In the genomic region with DNA sequence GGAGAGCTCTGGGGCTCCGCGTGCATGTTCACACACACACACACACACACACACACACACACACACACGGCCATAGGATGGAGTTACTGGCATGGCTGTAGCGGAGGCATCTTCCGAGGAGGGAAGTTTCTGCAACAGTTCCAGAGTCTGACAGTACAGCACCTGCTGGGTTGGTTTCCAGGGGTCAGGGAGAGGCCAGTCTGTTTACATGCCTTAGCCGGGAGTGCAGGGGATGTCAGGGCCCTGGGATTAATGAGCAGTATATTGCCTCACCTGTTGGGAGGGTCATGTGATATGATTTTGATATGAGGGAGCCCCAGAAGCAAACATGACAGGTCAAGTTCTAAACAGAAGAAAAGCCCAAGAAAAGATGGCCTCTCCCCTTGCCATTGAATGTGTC, we compare ENCODE assay signal across 28 mouse cellular contexts.
DNase-seq lines count a peak whose midpoint lies in the region; ATAC-seq and TF ChIP-seq lines count a peak whose summit lies in the region.
"Had no signal": no experiment of that assay in that cellular context is flagged by ENCODE, and none has a peak within 500 bp of the region (broad histone marks: within the 10 kb centered on the region; RNA-seq: fewer than 3 reads in every experiment).

No protein-coding gene starts in this region.

- H3K4me3 ChIP-seq in limb, embryonic 14.5 days (replicated peaks; ENCODE audit: low read length): no peak overlapping the region
- no peak overlapping the region for H3K4me3 ChIP-seq in limb, embryonic 10.5 days
- H3K4me3 ChIP-seq in intestine, embryonic 15.5 days (replicated peaks): no peak overlapping the region
- no peak overlapping the region for H3K4me3 ChIP-seq in stomach, embryonic 14.5 days (ENCODE audit: low read depth, low read length)
- H3K4me3 ChIP-seq in stomach, postnatal 0 days (ENCODE audit: low read depth, low read length): no peak overlapping the region
- H3K4me3 ChIP-seq: embryonic facial prominence, embryonic 13.5 days; forebrain, embryonic 10.5 days; heart, embryonic 10.5 days; heart, embryonic 13.5 days had no signal

- no peaks in the 10 kb centered on the region for H3K27me3 ChIP-seq in limb, embryonic 14.5 days (ENCODE audit: control insufficient read depth, insufficient read depth, low read length)
- H3K27me3 ChIP-seq in limb, embryonic 10.5 days (ENCODE audit: low read depth, poor library complexity, severe bottlenecking): 0 out of 2 replicates have a peak, but pooled peaks cover 4% of the 10 kb centered on the region
- peaks cover 8% of the 10 kb centered on the region for H3K27me3 ChIP-seq in intestine, embryonic 15.5 days (replicated peaks)
- H3K27me3 ChIP-seq in stomach, embryonic 14.5 days (ENCODE audit: control insufficient read depth, insufficient read depth, low read length): no peaks in the 10 kb centered on the region
- no peaks in the 10 kb centered on the region for H3K27me3 ChIP-seq in stomach, postnatal 0 days (ENCODE audit: control insufficient read depth, insufficient read depth, low read length)
- H3K27me3 ChIP-seq: CH12.LX; embryonic facial prominence, embryonic 13.5 days; heart, embryonic 13.5 days; Patski had no signal

- WGBS in limb, embryonic 14.5 days: 62% methylated on average over 6 of the region's 6 CpGs
- WGBS in limb, embryonic 10.5 days: 70% methylated on average over 6 of the region's 6 CpGs
- WGBS in intestine, embryonic 15.5 days: 38% methylated on average over 6 of the region's 6 CpGs
- 37% methylated on average over 6 of the region's 6 CpGs for WGBS in stomach, embryonic 14.5 days
- WGBS in stomach, postnatal 0 days: 47% methylated on average over 6 of the region's 6 CpGs

- peaks cover 21% of the 10 kb centered on the region for H3K4me1 ChIP-seq in limb, embryonic 14.5 days (ENCODE audit: control insufficient read depth, insufficient read depth, low read length)
- H3K4me1 ChIP-seq in limb, embryonic 10.5 days: peaks cover 67% of the 10 kb centered on the region
- peaks cover 14% of the 10 kb centered on the region for H3K4me1 ChIP-seq in intestine, embryonic 15.5 days (replicated peaks)
- H3K4me1 ChIP-seq in stomach, embryonic 14.5 days (ENCODE audit: control insufficient read depth, insufficient read depth, low read length): peaks cover 15% of the 10 kb centered on the region; the same call in 1 of the 2 replicates
- no peaks in the 10 kb centered on the region for H3K4me1 ChIP-seq in stomach, postnatal 0 days (replicated peaks; ENCODE audit: control insufficient read depth, insufficient read depth)

- no peaks in the 10 kb centered on the region for H3K9me3 ChIP-seq in limb, embryonic 14.5 days (ENCODE audit: control insufficient read depth, low read length)
- no peaks in the 10 kb centered on the region for H3K9me3 ChIP-seq in limb, embryonic 10.5 days (replicated peaks)
- no peaks in the 10 kb centered on the region for H3K9me3 ChIP-seq in intestine, embryonic 15.5 days
- no peaks in the 10 kb centered on the region for H3K9me3 ChIP-seq in stomach, embryonic 14.5 days (ENCODE audit: control insufficient read depth, low read depth, low read length)
- H3K9me3 ChIP-seq in stomach, postnatal 0 days (ENCODE audit: control insufficient read depth, low read length): no peaks in the 10 kb centered on the region
- H3K9me3 ChIP-seq: embryonic facial prominence, embryonic 13.5 days; forebrain, embryonic 10.5 days; G1E; heart, embryonic 10.5 days; heart, embryonic 13.5 days had no signal

- TF ChIP-seq EP300 in stomach, postnatal 0 days (optimal IDR thresholded peaks at IDR 0.05): no peak

- H3K27ac ChIP-seq in limb, embryonic 14.5 days (replicated peaks; ENCODE audit: low read depth, low read length): no peak overlapping the region
- no peak overlapping the region for H3K27ac ChIP-seq in limb, embryonic 10.5 days
- no peak overlapping the region for H3K27ac ChIP-seq in intestine, embryonic 15.5 days
- H3K27ac ChIP-seq in stomach, embryonic 14.5 days (ENCODE audit: low read length): peak overlapping the region; percentile 48; the same call in 1 of the 2 replicates
- no peak overlapping the region; the same call in 1 of the 2 replicates for H3K27ac ChIP-seq in stomach, postnatal 0 days (replicated peaks)
- H3K27ac ChIP-seq: embryonic facial prominence, embryonic 13.5 days; forebrain, embryonic 10.5 days; heart, embryonic 10.5 days; heart, embryonic 13.5 days; hindbrain, embryonic 14.5 days; hindbrain, postnatal 0 days had no signal

- 0 out of 2 replicates have a peak, but pooled peaks have one; percentile 2 for ATAC-seq in limb, embryonic 14.5 days (ENCODE audit: low FRiP score, low read depth)
- peak; percentile 76 for ATAC-seq in intestine, embryonic 15.5 days
- peak; percentile 85 for ATAC-seq in stomach, embryonic 14.5 days (ENCODE audit: insufficient number of reproducible peaks, insufficient read depth, low FRiP score, low read depth)
- peak; percentile 78 for ATAC-seq in stomach, postnatal 0 days (ENCODE audit: low FRiP score, low TSS enrichment)
- ATAC-seq: forebrain, embryonic 14.5 days; forebrain, postnatal 0 days; hindbrain, postnatal 0 days; Patski had no signal

- H3K9ac ChIP-seq in limb, embryonic 14.5 days (ENCODE audit: low read depth, low read length, severe bottlenecking): no peak overlapping the region
- H3K9ac ChIP-seq in intestine, embryonic 15.5 days: no peak overlapping the region
- no peak overlapping the region for H3K9ac ChIP-seq in stomach, embryonic 14.5 days (replicated peaks; ENCODE audit: low read depth, low read length)
- H3K9ac ChIP-seq in stomach, postnatal 0 days (ENCODE audit: low read length): no peak overlapping the region
- H3K9ac ChIP-seq: embryonic facial prominence, embryonic 13.5 days; forebrain, postnatal 0 days; heart, embryonic 13.5 days; hindbrain, embryonic 14.5 days had no signal

- TF ChIP-seq CTCF in stomach, postnatal 0 days (IDR thresholded peaks at IDR 0.05; ENCODE audit: low read depth): no peak

- TF ChIP-seq POLR2A in limb, embryonic 14.5 days (IDR thresholded peaks at IDR 0.05; ENCODE audit: borderline replicate concordance, extremely low read depth, insufficient read depth, insufficient read length): no peak

- H3K36me3 ChIP-seq in limb, embryonic 14.5 days (ENCODE audit: control insufficient read depth, insufficient read depth, low read length): peaks cover 32% of the 10 kb centered on the region
- H3K36me3 ChIP-seq in limb, embryonic 10.5 days: peaks cover 40% of the 10 kb centered on the region
- H3K36me3 ChIP-seq in intestine, embryonic 15.5 days: 0 out of 2 replicates have a peak, but pooled peaks cover 6% of the 10 kb centered on the region
- peaks cover 20% of the 10 kb centered on the region for H3K36me3 ChIP-seq in stomach, embryonic 14.5 days (ENCODE audit: control insufficient read depth, insufficient read depth, low read length)
- peaks cover 9% of the 10 kb centered on the region for H3K36me3 ChIP-seq in stomach, postnatal 0 days (ENCODE audit: control insufficient read depth, insufficient read depth, low read length)

- DNase-seq in limb, embryonic 14.5 days (ENCODE audit: low spot score): no peak
- DNase-seq in limb, embryonic 10.5 days (ENCODE audit: low spot score): no peak
- DNase-seq in stomach, postnatal 0 days (ENCODE audit: low spot score): peak; percentile 56
- no peak for DNase-seq in heart, adult 9 months (ENCODE audit: low spot score in 2 of 2)
- no peak for DNase-seq in thymus, postnatal 14 days
- DNase-seq: adrenal gland, postnatal 10 days; B cell, adult 2 months; cerebellum, adult 11 months; cerebellum, adult 2 months; cerebellum, adult 9-11 months; cerebellum, postnatal 25 days; forebrain, postnatal 0 days; gastrocnemius, postnatal 25 days; heart, adult 18-20 months; heart, postnatal 14 days; heart, postnatal 4 days had no signal

- H3K4me2 ChIP-seq in limb, embryonic 14.5 days (replicated peaks; ENCODE audit: low read depth, low read length, severe bottlenecking): no peak overlapping the region
- H3K4me2 ChIP-seq in intestine, embryonic 15.5 days (replicated peaks): no peak overlapping the region
- no peak overlapping the region for H3K4me2 ChIP-seq in stomach, embryonic 14.5 days (replicated peaks; ENCODE audit: low read depth, low read length)
- H3K4me2 ChIP-seq in stomach, postnatal 0 days (replicated peaks; ENCODE audit: low read depth): no peak overlapping the region
- H3K4me2 ChIP-seq: embryonic facial prominence, embryonic 13.5 days; heart, embryonic 13.5 days; hindbrain, embryonic 14.5 days had no signal

Comparison
In these comparisons a context has a peak if more than half of its experiments do, and no peak if none do; other contexts are left out.
1. ATAC-seq: peak in every context shown above with its lines; median percentile 85 in stomach, embryonic 14.5 days; 78 in stomach, postnatal 0 days; 76 in intestine, embryonic 15.5 days; 2 in limb, embryonic 14.5 days.